14 mouse cellular contexts compared by ENCODE assay signal in genomic region chr3:52091261-52091797, GRCm38 (mm10). TPM values are rescaled to one million over a fixed set of nuclear protein-coding genes. Genes with fewer than 3 reads are reported as not detected.
DNase-seq lines count a peak whose midpoint lies in the region; ATAC-seq and TF ChIP-seq lines count a peak whose summit lies in the region.
"Had no signal": no experiment of that assay in that cellular context is flagged by ENCODE, and none has a peak within 500 bp of the region (broad histone marks: within the 10 kb centered on the region; RNA-seq: fewer than 3 reads in every experiment).

No protein-coding gene starts in this region.

- no peak for TF ChIP-seq CTCF in kidney, postnatal 0 days (IDR thresholded peaks at IDR 0.05; ENCODE audit: low read depth)
- no peak for TF ChIP-seq CTCF in liver, postnatal 0 days (IDR thresholded peaks at IDR 0.05; ENCODE audit: low read depth)

- H3K27ac ChIP-seq in heart, embryonic 11.5 days (ENCODE audit: low read depth, low read length), result no peak overlapping the region
- H3K27ac ChIP-seq in kidney, postnatal 0 days, result 0 out of 2 replicates have a peak overlapping the region, but pooled peaks have one; percentile 26
- 0 out of 2 replicates have a peak overlapping the region, but pooled peaks have one; percentile 36 for H3K27ac ChIP-seq in embryonic facial prominence, embryonic 12.5 days
- 0 out of 2 replicates have a peak overlapping the region, but pooled peaks have one; percentile 33 for H3K27ac ChIP-seq in limb, embryonic 13.5 days
- no peak overlapping the region for H3K27ac ChIP-seq in liver, postnatal 0 days (ENCODE audit: low read depth)
- H3K27ac ChIP-seq: hindbrain, postnatal 0 days had no signal

- H3K9ac ChIP-seq in heart, embryonic 11.5 days (ENCODE audit: low read depth, low read length), result peak overlapping the region; percentile 1; the same call in 1 of the 2 replicates
- H3K9ac ChIP-seq in kidney, postnatal 0 days (ENCODE audit: low read depth, low read length), result no peak overlapping the region
- no peak overlapping the region for H3K9ac ChIP-seq in embryonic facial prominence, embryonic 12.5 days
- H3K9ac ChIP-seq in limb, embryonic 13.5 days, result no peak overlapping the region
- no peak overlapping the region for H3K9ac ChIP-seq in liver, postnatal 0 days (replicated peaks)

- DNase-seq in heart, postnatal 14 days, result no peak
- DNase-seq in kidney, postnatal 0 days (ENCODE audit: low spot score), result peak; percentile 73
- DNase-seq in kidney, postnatal 25 days, result no peak
- no peak for DNase-seq in liver, postnatal 0 days
- DNase-seq: adrenal gland, postnatal 10 days; cerebellum, postnatal 25 days; layer of hippocampus, adult 9-11 months; midbrain, embryonic 14.5 days had no signal

- H3K4me3 ChIP-seq in heart, embryonic 11.5 days (ENCODE audit: low read depth, low read length), result no peak overlapping the region
- H3K4me3 ChIP-seq in kidney, postnatal 0 days (replicated peaks; ENCODE audit: low read depth, low read length), result no peak overlapping the region
- H3K4me3 ChIP-seq in embryonic facial prominence, embryonic 12.5 days, result no peak overlapping the region
- no peak overlapping the region for H3K4me3 ChIP-seq in limb, embryonic 13.5 days
- no peak overlapping the region for H3K4me3 ChIP-seq in liver, postnatal 0 days (ENCODE audit: low read depth, low read length)
- H3K4me3 ChIP-seq: erythroblast, embryonic 14.5 days had no signal

- no peak for ATAC-seq in heart, embryonic 11.5 days (replicated peaks; ENCODE audit: insufficient number of reproducible peaks, low FRiP score, low TSS enrichment)
- ATAC-seq in kidney, postnatal 0 days (replicated peaks; ENCODE audit: low FRiP score, low read depth), result no peak
- ATAC-seq in embryonic facial prominence, embryonic 12.5 days (ENCODE audit: insufficient number of reproducible peaks, insufficient read depth, low FRiP score, low TSS enrichment), result no peak
- ATAC-seq in limb, embryonic 13.5 days (ENCODE audit: low FRiP score, low read depth), result no peak
- no peak for ATAC-seq in megakaryocyte, adult 5-6 weeks (ENCODE audit: poor library complexity, severe bottlenecking)
- no peak for ATAC-seq in liver, postnatal 0 days
- ATAC-seq: hindbrain, postnatal 0 days had no signal

- no peaks in the 10 kb centered on the region for H3K9me3 ChIP-seq in heart, embryonic 11.5 days (replicated peaks; ENCODE audit: control insufficient read depth, low read length)
- H3K9me3 ChIP-seq in kidney, postnatal 0 days (replicated peaks; ENCODE audit: low read length), result no peaks in the 10 kb centered on the region
- no peaks in the 10 kb centered on the region for H3K9me3 ChIP-seq in embryonic facial prominence, embryonic 12.5 days
- no peaks in the 10 kb centered on the region for H3K9me3 ChIP-seq in limb, embryonic 13.5 days
- no peaks in the 10 kb centered on the region for H3K9me3 ChIP-seq in liver, postnatal 0 days (ENCODE audit: low read length)

- intact Hi-C loops in heart, postnatal 14 days (cut with DNase I), result no loop called here

- H3K4me1 ChIP-seq in heart, embryonic 11.5 days (ENCODE audit: control insufficient read depth, insufficient read depth, low read length), result peaks cover 33% of the 10 kb centered on the region
- peaks cover 31% of the 10 kb centered on the region for H3K4me1 ChIP-seq in kidney, postnatal 0 days (replicated peaks; ENCODE audit: insufficient read depth, low read length)
- H3K4me1 ChIP-seq in embryonic facial prominence, embryonic 12.5 days, result peaks cover 48% of the 10 kb centered on the region
- peaks cover 46% of the 10 kb centered on the region for H3K4me1 ChIP-seq in limb, embryonic 13.5 days
- peaks cover 27% of the 10 kb centered on the region for H3K4me1 ChIP-seq in liver, postnatal 0 days (ENCODE audit: insufficient read depth)

- no peak overlapping the region; the same call in 1 of the 2 replicates for H3K4me2 ChIP-seq in heart, embryonic 11.5 days
- no peak overlapping the region for H3K4me2 ChIP-seq in kidney, postnatal 0 days (ENCODE audit: low read length)
- 0 out of 2 replicates have a peak overlapping the region, but pooled peaks have one; percentile 3 for H3K4me2 ChIP-seq in embryonic facial prominence, embryonic 12.5 days (replicated peaks)
- peak overlapping the region; percentile 14 for H3K4me2 ChIP-seq in limb, embryonic 13.5 days (replicated peaks)
- H3K4me2 ChIP-seq in liver, postnatal 0 days (ENCODE audit: low read depth, low read length), result no peak overlapping the region

- no peak for TF ChIP-seq EP300 in liver, postnatal 0 days (IDR thresholded peaks at IDR 0.05; ENCODE audit: low read depth)

- 33% methylated on average over 7 of the region's 7 CpGs for WGBS in heart, embryonic 11.5 days (ENCODE audit: insufficient replicate concordance)
- 13% methylated on average over 7 of the region's 7 CpGs for WGBS in kidney, postnatal 0 days
- WGBS in embryonic facial prominence, embryonic 12.5 days, result 20% methylated on average over 7 of the region's 7 CpGs
- 19% methylated on average over 7 of the region's 7 CpGs for WGBS in limb, embryonic 13.5 days
- 52% methylated on average over 7 of the region's 7 CpGs for WGBS in liver, postnatal 0 days (ENCODE audit: insufficient replicate concordance)

- H3K27me3 ChIP-seq in heart, embryonic 11.5 days (ENCODE audit: control insufficient read depth, insufficient read depth, low read length), result no peaks in the 10 kb centered on the region
- no peaks in the 10 kb centered on the region for H3K27me3 ChIP-seq in kidney, postnatal 0 days (ENCODE audit: insufficient read depth, low read length)
- no peaks in the 10 kb centered on the region for H3K27me3 ChIP-seq in embryonic facial prominence, embryonic 12.5 days
- H3K27me3 ChIP-seq in limb, embryonic 13.5 days, result no peaks in the 10 kb centered on the region
- H3K27me3 ChIP-seq in liver, postnatal 0 days (ENCODE audit: insufficient read depth, low read length), result no peaks in the 10 kb centered on the region

- no peaks in the 10 kb centered on the region for H3K36me3 ChIP-seq in heart, embryonic 11.5 days (ENCODE audit: control insufficient read depth, insufficient read depth, low read length)
- H3K36me3 ChIP-seq in kidney, postnatal 0 days (ENCODE audit: insufficient read depth, low read length), result no peaks in the 10 kb centered on the region
- no peaks in the 10 kb centered on the region for H3K36me3 ChIP-seq in embryonic facial prominence, embryonic 12.5 days
- H3K36me3 ChIP-seq in limb, embryonic 13.5 days, result no peaks in the 10 kb centered on the region
- no peaks in the 10 kb centered on the region for H3K36me3 ChIP-seq in liver, postnatal 0 days (replicated peaks; ENCODE audit: insufficient read depth, low read length)

RNA-seq across cellular contexts. Expression of gene Maml3, which starts 13.5 kb away (rescaled TPM):
- polyA plus RNA-seq in heart, embryonic 11.5 days (2014; fragmentation: Nextera tagmentation; extraction: Ambion mirVana), result 2.1 and 2.6 TPM in 2 replicates
- total RNA-seq in heart, postnatal 14 days (2021), result 1 to 10 TPM; 3.7 to 5.0 TPM
- 5.4 and 5.7 TPM in 2 replicates for polyA plus RNA-seq in kidney, postnatal 0 days (2015; fragmentation: Nextera tagmentation; extraction: Ambion mirVana)
- 6.4 TPM in 2 replicates for polyA plus RNA-seq in embryonic facial prominence, embryonic 12.5 days (2016; fragmentation: Nextera tagmentation; extraction: Ambion mirVana)
- polyA plus RNA-seq in limb, embryonic 13.5 days (2015; fragmentation: Nextera tagmentation; extraction: Ambion mirVana), result 5.1 and 5.3 TPM in 2 replicates
- total RNA-seq in megakaryocyte, adult 5-6 weeks (2015), result 3.1 and 4.9 TPM in 2 replicates
- 4.3 and 4.6 TPM in 2 replicates for total RNA-seq in megakaryocyte, adult 5-6 weeks (2017)
- 0.64 and 0.65 TPM in 2 replicates for polyA plus RNA-seq in liver, postnatal 0 days (2015; fragmentation: Nextera tagmentation; extraction: Ambion mirVana)

Comparison
In these comparisons a context has a peak if more than half of its experiments do, and no peak if none do; other contexts are left out.
1. H3K27ac ChIP-seq: peak in kidney, postnatal 0 days (single experiment), embryonic facial prominence, embryonic 12.5 days (single experiment) and limb, embryonic 13.5 days (single experiment); none in heart, embryonic 11.5 days (single experiment) and liver, postnatal 0 days (single experiment).
2. H3K4me2 ChIP-seq: peak in embryonic facial prominence, embryonic 12.5 days (single experiment) and limb, embryonic 13.5 days (single experiment); none in heart, embryonic 11.5 days (single experiment), kidney, postnatal 0 days (single experiment) and liver, postnatal 0 days (single experiment).